Mouse (Mus musculus) forebrain, embryonic 15.5 days (tissue): Measurements from ENCODE around the gene Gm13420. TPM values are rescaled to one million over a fixed set of nuclear protein-coding genes. Genes with fewer than 3 reads are reported as not detected.

Source experiments
- polyA plus RNA-seq: library from polyadenylated mRNA; unstranded; fragments of >200 nt; fragmentation: Nextera tagmentation; extraction: Ambion mirVana; gene quantifications from 2 replicates; pipeline ENCODE4 v1.2.1, GENCODE M21; 2015

The Gm13420 gene
- polyA plus RNA-seq, 1 experiment from 2014 or later, result not detected

Other genes starting within 250 kb of the Gm13420 start
- 22.3 and 27.0 TPM in 2 replicates for gene Rapgef1, start 132.0 kb downstream of the Gm13420 start, polyA plus RNA-seq
- 0.79 TPM in 1 of 2 replicates, not detected in the other for gene Gm13547, start 7.6 kb upstream of the Gm13420 start, polyA plus RNA-seq
- gene Coq4, start 35.8 kb upstream of the Gm13420 start, polyA plus RNA-seq, result 28.2 and 31.6 TPM in 2 replicates
- 40.6 and 41.7 TPM in 2 replicates for gene Trub2, start 36.8 kb upstream of the Gm13420 start, polyA plus RNA-seq
- 30.1 and 31.8 TPM in 2 replicates for gene Slc27a4, start 50.9 kb upstream of the Gm13420 start, polyA plus RNA-seq
- 19.2 and 21.2 TPM in 2 replicates for gene Urm1, start 68.4 kb upstream of the Gm13420 start, polyA plus RNA-seq
- gene Cercam, start 117.5 kb upstream of the Gm13420 start, polyA plus RNA-seq, result 6.8 and 7.2 TPM in 2 replicates
- gene Odf2, start 137.5 kb upstream of the Gm13420 start, polyA plus RNA-seq, result 67.9 and 74.8 TPM in 2 replicates
- 92.6 and 95.7 TPM in 2 replicates for gene Gle1, start 183.7 kb upstream of the Gm13420 start, polyA plus RNA-seq
- 224 and 227 TPM in 2 replicates for gene Sptan1, start 213.9 kb upstream of the Gm13420 start, polyA plus RNA-seq